Comparison of ENCODE assay signal across 15 mouse cellular contexts in genomic region chr2:180990347-180990746, GRCm38 (mm10). TPM values are rescaled to one million over a fixed set of nuclear protein-coding genes. Genes with fewer than 3 reads are reported as not detected.
"Had no signal": no experiment of that assay in that cellular context is flagged by ENCODE, and none has a peak within 500 bp of the region (broad histone marks: within the 10 kb centered on the region; RNA-seq: fewer than 3 reads in every experiment).

No protein-coding gene starts in this region.

- H3K27ac ChIP-seq: left cerebral cortex, adult 2 months; limb, embryonic 10.5 days; liver, embryonic 15.5 days; neural tube, embryonic 13.5 days had no signal

- H3K4me2 ChIP-seq: liver, embryonic 11.5 days; liver, embryonic 15.5 days; neural tube, embryonic 13.5 days had no signal

- H3K9ac ChIP-seq: liver, embryonic 15.5 days; neural tube, embryonic 13.5 days had no signal

- H3K9me3 ChIP-seq: limb, embryonic 10.5 days; liver, embryonic 15.5 days; neural tube, embryonic 13.5 days had no signal

- H3K4me3 ChIP-seq: left cerebral cortex, adult 2 months; limb, embryonic 10.5 days; liver, embryonic 15.5 days; neural tube, embryonic 13.5 days had no signal

- ATAC-seq: lung, postnatal 0 days had no signal

- H3K36me3 ChIP-seq: limb, embryonic 10.5 days; liver, embryonic 15.5 days; neural tube, embryonic 13.5 days had no signal

- H3K4me1 ChIP-seq: liver, embryonic 15.5 days had no signal

- DNase-seq: kidney, postnatal 25 days; lung, adult 2 months; lung, postnatal 36 days; midbrain, embryonic 14.5 days; retina, postnatal 1 day; right cerebral cortex, postnatal 25 days; thymus, postnatal 4 days had no signal

- H3K27me3 ChIP-seq: liver, embryonic 15.5 days; neural tube, embryonic 13.5 days had no signal

RNA-seq across cellular contexts. Expression of gene Nkain4, which starts 35.8 kb away (rescaled TPM):
- total RNA-seq: megakaryocyte progenitor cell, adult 5-6 weeks; monocyte, adult 5-6 weeks had no signal

RNA-seq across cellular contexts. Expression of gene Chrna4, which starts 53.0 kb away (rescaled TPM):
- total RNA-seq: megakaryocyte progenitor cell, adult 5-6 weeks; monocyte, adult 5-6 weeks had no signal
- polyA plus RNA-seq: lung, adult 2 months had no signal
